Mouse (Mus musculus): Measurements from ENCODE around the gene Disc1.

Disc1 gene

DNA sequence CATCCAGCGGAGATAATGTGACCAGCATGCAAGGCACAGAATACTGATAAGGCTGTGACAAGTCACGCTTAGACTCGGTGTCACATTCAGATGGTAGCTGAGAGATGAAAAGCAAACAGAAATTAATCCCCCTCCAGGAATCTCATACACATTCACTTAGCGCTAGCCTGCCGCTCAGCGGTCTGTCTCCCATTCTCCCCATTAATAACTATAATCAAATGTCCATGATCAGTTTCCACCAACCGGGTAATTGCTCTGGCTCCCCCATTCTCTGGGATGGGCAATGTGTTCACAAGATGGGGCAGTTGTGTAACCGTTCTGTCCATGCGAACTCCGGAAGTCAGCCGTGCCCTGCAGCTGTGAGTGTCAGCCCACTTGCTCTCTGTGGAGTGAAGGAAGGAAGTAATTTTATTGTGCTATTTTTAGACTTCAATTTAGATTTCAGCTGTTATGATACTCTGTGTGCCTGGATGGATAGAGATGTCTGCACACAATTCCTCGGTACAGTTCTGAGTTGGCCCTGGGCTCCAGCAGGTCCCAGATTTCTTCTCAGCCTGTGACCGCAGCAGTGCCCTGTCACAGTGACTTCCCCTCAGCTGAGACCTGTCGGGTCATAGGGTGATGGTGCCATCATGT lies 173.1 kb downstream of the Disc1 start:
- in situ Hi-C loops (cut with MboI; ENCODE audit: low pct_unique_long_range_greater_than_20kb in 1 of 2, low sequenced_read_pairs in 2 of 2, unreplicated experiment in 1 of 2) = no loop called here

GRCm38 (mm10) chr8:125230526-125231131 lies 176.6 kb downstream of the Disc1 start:
- in situ Hi-C loops (cut with MboI; ENCODE audit: low pct_unique_long_range_greater_than_20kb in 1 of 2, low sequenced_read_pairs in 2 of 2, unreplicated experiment in 1 of 2) = no loop called here

GRCm38 (mm10) chr8:125232724-125233123 lies 178.7 kb downstream of the Disc1 start:
- in situ Hi-C loops (cut with MboI; ENCODE audit: low pct_unique_long_range_greater_than_20kb in 1 of 2, low sequenced_read_pairs in 2 of 2, unreplicated experiment in 1 of 2) = no loop called here

DNA sequence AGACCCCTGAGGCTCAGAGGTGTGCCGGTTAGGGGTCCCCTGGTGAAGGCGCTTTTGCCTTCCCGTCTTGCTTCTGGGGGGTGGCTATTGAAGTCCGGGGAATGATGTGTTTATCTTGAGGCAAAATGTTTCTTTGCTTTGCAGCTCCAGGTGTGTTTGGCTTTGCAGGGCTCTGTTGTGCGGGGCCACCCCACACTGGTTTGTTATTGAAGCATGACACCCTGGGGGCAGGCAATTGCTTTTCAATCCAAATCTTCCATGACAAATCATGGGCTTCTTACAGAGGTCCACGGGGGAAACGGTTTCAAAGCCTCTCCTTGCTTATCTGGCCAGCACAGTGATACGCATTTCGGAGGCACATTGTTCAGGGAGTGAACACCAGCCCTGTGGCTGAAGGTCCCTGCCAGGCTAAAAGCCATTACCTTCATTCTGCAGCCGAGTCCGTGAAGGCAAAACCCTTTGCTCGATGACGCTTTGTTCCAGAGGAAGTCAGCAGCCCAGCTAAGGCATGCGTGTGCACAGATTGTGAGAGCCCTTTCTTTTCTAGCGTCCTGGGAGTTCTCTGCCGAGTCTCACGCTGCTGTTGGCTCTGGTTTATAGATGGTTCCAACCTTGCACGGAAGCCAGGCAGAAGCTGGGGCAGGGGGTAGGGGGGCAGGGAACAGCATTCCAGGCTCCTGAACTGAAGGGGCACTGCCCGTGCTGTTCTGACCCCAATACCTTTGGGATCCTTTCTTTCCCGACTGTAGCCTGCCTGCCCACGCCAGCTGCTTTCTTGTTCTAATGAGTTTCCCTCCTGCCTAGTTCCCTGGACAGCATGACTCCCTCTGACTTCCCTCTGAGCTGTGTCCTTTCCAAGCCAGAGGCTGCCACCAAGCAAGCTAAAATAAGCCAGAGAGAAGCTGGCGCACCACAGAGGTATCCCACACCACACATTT lies 182.2 kb downstream of the Disc1 start:
- in situ Hi-C loops (cut with MboI; ENCODE audit: low pct_unique_long_range_greater_than_20kb in 1 of 2, low sequenced_read_pairs in 2 of 2, unreplicated experiment in 1 of 2) = no loop called here

GRCm38 (mm10) chr8:125240763-125241162 lies 186.8 kb downstream of the Disc1 start:
- in situ Hi-C loops (cut with MboI; ENCODE audit: low pct_unique_long_range_greater_than_20kb in 1 of 2, low sequenced_read_pairs in 2 of 2, unreplicated experiment in 1 of 2) = no loop called here

DNA sequence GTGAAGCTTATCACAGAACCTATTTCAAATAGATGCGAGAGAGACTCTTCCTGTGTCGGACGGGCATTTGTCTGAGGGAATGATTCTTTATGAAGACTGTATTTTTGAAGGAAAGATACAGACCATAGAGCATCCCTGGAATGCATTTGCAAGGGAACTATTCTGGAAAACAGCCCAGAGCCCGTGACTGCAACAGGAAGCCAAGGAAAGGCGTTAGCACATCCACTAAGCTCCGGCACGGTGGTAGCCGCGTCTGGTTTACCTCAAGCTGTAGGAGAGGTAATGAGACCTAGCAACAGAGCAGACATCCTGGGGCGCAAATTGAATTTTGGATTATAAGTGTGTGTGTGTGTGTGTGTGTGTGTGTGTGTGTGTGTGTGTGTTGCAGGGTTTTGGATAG lies 188.4 kb downstream of the Disc1 start:
- in situ Hi-C loops (cut with MboI; ENCODE audit: low pct_unique_long_range_greater_than_20kb in 1 of 2, low sequenced_read_pairs in 2 of 2, unreplicated experiment in 1 of 2) = no loop called here

DNA sequence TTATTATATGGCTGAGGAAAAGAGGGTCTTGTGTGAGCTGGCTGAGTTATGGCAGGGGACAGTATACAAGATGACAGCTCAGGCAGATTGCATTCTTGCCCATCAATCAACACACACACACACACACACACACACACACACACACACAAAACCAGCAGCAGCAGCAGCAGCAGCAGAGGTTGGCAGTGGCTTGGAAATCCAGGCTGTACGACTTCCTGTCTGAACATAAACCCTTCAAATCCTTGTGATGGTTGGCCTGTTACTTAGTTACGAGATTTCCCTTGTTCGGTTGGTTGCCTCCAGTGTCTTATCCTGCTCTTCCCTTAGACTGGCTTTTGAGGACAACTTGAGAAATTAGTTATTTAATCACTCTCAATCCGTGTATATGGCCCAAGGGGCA lies 188.9 kb downstream of the Disc1 start:
- in situ Hi-C loops (cut with MboI; ENCODE audit: low pct_unique_long_range_greater_than_20kb in 1 of 2, low sequenced_read_pairs in 2 of 2, unreplicated experiment in 1 of 2) = no loop called here

GRCm38 (mm10) chr8:125246737-125247292 lies 192.8 kb downstream of the Disc1 start:
- in situ Hi-C loops (cut with MboI; ENCODE audit: low pct_unique_long_range_greater_than_20kb in 1 of 2, low sequenced_read_pairs in 2 of 2, unreplicated experiment in 1 of 2) = no loop called here

DNA sequence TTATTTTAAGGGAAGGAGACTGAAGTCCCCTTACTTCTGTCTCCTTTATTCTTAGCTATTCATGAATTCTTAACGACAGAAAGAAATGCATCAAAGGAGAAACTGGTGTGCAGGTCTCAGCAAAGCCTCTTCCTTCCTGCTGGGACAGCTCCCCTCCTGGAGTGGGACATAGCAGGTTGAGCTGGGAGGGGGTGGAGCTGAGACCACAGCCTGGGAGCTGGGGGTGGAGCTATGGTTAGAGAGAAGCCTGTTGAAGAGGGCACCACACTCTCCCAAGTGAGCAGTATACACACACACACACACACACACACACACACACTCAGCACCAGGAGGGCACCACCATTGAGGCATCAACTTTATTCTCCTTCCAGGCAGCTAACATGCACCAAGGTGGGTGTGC lies 193.4 kb downstream of the Disc1 start:
- in situ Hi-C loops (cut with MboI; ENCODE audit: low pct_unique_long_range_greater_than_20kb in 1 of 2, low sequenced_read_pairs in 2 of 2, unreplicated experiment in 1 of 2) = no loop called here

DNA sequence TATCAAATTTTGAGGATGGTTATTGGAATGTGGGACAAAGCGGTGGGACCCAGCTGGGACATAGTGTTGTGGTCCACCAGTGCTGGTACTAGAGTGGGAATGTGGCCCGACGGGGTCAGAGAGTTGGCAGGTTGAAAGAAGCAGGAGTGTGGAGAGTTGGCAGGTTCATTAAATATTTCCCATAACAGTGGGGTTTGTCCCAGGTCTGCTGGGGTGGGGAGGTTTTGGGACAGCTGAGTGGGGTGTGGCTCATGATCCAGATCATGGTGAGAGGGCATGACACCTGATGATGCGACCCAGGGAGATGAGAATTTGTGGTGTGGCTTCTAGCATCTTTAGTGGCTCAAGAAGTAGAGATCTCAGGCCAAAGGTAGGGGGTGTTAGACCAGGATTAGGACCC lies 199.0 kb downstream of the Disc1 start:
- in situ Hi-C loops (cut with MboI; ENCODE audit: low pct_unique_long_range_greater_than_20kb in 1 of 2, low sequenced_read_pairs in 2 of 2, unreplicated experiment in 1 of 2) = no loop called here

DNA sequence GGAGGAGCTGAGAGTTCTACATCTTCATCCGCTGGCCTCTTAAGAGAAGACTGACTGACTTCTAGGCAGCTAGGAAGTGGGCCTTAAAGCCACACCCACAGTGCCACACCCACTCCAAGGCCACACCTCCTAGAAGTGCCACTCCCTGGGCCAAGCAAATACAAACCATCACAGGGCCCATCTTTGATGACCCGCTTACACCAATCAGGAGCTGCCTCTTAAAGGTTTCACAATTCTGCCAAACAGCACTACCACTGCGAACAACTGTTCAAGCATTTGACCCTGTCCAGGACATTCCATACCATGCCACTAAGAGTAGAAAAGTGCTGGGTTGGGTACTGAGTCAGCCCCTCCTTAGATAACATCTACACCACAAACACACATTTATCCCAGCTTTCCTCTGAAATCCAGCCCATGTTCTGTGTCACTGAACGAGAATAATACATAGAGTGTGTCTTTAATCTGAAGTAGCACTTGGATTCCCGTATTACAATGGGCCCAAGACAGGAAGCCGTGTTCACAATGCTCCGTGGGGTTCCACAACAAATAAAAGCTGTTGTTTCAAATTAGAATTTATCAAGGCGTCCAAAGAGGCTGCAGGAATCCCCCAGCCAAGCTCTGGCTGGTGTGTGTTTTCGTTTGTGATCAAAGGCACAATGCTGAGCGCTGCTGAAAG lies 199.6 kb downstream of the Disc1 start:
- in situ Hi-C loops (cut with MboI; ENCODE audit: low pct_unique_long_range_greater_than_20kb in 1 of 2, low sequenced_read_pairs in 2 of 2, unreplicated experiment in 1 of 2) = no loop called here

GRCm38 (mm10) chr8:125254188-125255005 lies 200.4 kb downstream of the Disc1 start:
- in situ Hi-C loops (cut with MboI; ENCODE audit: low pct_unique_long_range_greater_than_20kb in 1 of 2, low sequenced_read_pairs in 2 of 2, unreplicated experiment in 1 of 2) = no loop called here

GRCm38 (mm10) chr8:125255006-125255685 lies 201.2 kb downstream of the Disc1 start:
- in situ Hi-C loops (cut with MboI; ENCODE audit: low pct_unique_long_range_greater_than_20kb in 1 of 2, low sequenced_read_pairs in 2 of 2, unreplicated experiment in 1 of 2) = no loop called here

DNA sequence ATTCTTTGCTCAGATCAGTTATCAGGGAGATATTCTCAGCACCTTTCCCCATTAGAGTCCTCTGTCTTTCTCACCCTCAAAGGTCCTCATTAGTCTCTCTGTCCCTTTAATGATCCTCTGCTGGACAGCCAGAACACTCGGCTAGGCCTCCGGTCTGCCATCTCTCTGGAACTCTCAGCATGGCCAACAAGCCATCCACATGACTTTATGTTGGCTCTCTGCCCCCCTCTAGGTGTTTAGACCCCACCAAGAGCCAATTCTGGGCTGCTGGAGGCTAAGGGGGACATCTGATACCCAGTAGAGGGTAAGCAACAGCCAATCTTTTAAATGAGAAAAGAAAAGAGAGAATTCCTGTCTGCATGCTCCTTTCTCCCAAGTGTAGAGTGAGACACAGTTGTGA lies 203.7 kb downstream of the Disc1 start:
- in situ Hi-C loops (cut with MboI; ENCODE audit: low pct_unique_long_range_greater_than_20kb in 1 of 2, low sequenced_read_pairs in 2 of 2, unreplicated experiment in 1 of 2) = no loop called here

GRCm38 (mm10) chr8:125258806-125259500 lies 205.0 kb downstream of the Disc1 start:
- in situ Hi-C loops (cut with MboI; ENCODE audit: low pct_unique_long_range_greater_than_20kb in 1 of 2, low sequenced_read_pairs in 2 of 2, unreplicated experiment in 1 of 2) = no loop called here

DNA sequence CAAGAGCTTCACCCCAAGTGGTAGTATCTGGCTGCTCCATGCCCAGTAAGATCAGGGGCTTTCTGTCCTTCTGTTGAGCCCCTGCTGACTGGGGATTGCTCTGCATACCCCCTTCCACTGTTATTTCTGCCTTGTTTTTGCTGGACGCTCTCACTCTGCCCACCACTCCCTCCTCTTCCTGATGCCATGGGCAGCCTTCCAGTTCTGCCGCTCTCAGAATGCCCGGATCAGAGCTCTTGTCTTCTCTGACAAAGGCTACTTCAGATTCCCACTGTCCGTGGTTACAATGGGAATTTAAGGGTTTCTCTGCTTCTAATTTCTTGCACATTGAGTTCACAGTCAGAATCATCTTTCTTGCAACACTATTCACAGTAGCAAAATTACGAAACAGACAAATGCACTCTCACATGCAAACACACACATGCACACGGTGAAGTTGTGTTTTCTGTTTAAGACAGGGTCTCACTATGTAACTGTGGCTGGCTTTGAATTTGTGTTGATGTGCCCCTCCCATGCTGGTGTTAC lies 214.2 kb downstream of the Disc1 start:
- in situ Hi-C loops (cut with MboI; ENCODE audit: low pct_unique_long_range_greater_than_20kb in 1 of 2, low sequenced_read_pairs in 2 of 2, unreplicated experiment in 1 of 2) = no loop called here

DNA sequence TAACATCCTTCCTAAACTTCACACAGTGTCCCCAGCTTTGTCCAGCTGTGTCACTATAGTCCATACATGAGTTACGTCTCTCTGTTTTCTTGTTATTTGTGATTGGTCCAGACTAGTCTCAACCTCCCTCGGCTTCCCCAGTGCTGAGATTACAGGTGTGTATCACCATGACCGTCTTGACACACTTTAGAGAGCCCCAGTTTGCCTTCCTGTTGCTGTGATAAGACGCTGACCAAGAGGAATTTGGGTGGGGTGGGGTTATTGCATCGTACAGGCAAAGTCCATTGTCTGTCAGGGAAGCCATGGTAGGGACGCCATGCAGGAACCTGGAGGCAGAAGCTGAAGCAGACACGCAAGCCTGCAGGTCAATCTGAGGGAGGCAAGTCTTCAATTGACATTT lies 216.3 kb downstream of the Disc1 start:
- in situ Hi-C loops (cut with MboI; ENCODE audit: low pct_unique_long_range_greater_than_20kb in 1 of 2, low sequenced_read_pairs in 2 of 2, unreplicated experiment in 1 of 2) = no loop called here

Data from mouse embryonic stem cell (cell line).